Mouse (Mus musculus): ENCODE results near the gene Mgst2.

Mgst2 gene

DNA sequence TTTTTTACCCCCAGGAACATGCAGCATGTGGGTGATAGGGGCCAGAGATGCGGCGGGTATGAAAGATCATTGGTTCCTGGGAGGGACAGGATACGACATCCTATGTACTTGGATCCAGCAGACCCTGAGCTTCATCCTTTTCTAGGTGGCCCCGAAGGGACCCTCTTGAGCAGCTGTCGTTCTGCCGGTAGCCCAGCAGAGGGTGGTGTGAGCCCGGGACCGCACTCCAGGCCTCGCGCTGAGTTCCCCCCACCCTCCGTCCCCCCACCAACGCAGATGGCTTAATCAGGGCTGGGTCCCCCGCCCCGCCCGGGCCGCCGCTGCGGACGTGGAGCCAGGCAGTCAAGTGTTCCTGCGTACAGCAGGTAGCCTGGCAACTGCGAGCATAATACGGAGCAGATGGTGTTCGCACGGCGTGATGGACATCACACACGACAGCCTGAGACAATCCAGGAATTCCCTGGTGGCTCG, 41.2 kb downstream of the Mgst2 start:
- no peak for DNase-seq (ENCODE audit: low spot score)

DNA sequence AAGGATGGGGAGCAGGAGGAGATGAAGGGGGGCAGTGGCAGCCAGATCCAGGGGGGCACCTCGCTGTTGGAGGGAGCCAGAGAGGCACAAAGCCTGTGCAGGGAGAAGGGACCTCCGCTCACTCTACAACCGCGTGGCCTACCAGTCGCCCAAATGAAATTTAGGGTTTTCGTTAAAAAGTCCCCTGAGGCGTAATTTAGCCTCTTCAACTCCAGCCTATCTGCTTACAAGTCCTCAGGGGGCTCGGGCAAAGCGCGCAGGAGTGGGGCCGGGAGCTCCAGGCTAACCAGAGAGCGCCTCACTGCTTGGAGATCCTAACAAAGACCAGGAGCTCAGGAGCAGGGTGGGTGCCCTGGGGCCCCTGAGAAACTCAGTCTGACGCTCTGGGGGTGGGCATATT, 41.8 kb downstream of the Mgst2 start:
- DNase-seq (ENCODE audit: low spot score) = no peak

DNA sequence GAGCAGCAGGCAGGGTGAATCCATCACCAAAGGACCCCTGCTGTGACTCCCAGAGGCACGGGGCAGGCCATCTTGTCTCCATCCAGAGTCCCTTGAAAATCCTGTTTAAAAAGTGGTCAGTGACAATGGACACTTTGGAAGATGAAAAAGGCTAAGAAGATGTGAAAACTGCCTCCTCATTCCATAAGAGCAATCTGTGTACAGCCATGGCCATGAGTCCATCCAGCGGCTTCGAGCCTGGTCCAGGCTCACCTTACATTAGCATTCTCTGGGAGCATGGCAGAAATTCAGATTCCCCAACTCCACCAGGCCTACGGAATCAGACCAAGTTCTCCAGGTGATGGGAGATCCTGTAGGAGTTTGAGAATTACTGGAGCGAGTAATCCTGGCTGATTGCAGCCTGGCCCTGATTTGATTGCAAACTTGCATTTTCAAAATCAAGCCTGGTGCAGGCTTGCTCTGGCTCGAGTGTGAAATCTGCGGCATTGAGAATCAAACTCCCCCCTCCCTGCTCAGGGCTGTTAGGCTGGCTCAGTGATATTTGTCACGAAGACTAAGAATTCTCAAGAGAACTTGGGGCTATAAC, 42.6 kb downstream of the Mgst2 start:
- no peak for DNase-seq (ENCODE audit: low spot score)

DNA sequence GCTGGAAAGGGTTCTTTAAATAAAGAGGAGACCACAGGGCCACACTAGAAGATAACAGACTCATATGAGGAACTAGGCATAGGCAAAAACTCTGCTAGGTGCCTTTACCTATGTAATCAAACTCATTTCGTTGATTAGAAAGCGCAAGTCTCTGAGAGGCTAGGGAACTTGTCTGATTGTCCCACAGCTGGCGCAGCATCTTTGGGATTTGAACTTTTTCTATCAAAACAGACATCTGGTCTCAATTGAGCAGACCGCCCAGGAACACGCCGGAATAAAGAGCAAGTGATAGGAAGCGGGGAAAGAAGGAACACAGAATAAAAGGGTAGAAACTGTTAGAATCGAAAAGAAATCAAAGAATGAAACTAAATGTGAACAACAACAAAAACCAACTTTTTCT, 43.3 kb downstream of the Mgst2 start:
- no peak for DNase-seq (ENCODE audit: low spot score)

DNA sequence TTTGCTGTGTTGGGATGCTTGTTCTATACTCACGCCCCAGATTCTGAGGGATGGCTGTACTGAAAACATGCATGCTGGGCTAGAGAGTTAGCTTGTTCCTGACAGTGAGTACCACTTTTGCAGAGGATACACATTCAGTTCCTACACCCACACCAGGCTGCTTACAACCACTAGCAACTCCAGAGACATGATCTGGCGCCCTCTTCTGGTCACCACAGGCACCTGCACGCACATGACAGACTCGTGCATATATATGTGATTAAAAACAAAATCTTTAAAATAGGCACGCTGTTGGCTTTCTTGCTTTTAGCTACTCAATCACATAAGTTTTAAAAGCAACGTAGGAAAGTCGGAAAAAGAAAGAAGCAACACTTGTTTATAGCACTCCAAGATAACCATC, 45.1 kb downstream of the Mgst2 start:
- DNase-seq (ENCODE audit: low spot score) = no peak

DNA sequence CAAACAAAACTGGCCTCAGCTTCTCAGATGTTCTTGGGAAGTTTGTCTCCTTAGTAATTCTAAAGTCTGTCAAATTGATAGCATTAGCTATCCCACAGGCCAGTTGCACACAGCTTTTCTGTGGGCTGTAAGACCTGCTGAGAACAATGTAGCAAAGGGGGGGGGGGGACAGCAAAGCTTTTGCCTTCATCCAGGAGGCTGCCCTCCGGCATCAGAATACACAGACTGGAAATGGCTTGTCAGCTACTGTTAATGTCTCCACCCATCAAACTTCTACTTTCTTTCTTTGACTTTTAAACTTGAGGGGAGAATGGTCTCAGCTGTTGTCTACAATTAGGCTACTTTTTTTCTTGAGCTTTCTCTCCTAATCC, 48.2 kb downstream of the Mgst2 start:
- DNase-seq (ENCODE audit: low spot score) = no peak

DNA sequence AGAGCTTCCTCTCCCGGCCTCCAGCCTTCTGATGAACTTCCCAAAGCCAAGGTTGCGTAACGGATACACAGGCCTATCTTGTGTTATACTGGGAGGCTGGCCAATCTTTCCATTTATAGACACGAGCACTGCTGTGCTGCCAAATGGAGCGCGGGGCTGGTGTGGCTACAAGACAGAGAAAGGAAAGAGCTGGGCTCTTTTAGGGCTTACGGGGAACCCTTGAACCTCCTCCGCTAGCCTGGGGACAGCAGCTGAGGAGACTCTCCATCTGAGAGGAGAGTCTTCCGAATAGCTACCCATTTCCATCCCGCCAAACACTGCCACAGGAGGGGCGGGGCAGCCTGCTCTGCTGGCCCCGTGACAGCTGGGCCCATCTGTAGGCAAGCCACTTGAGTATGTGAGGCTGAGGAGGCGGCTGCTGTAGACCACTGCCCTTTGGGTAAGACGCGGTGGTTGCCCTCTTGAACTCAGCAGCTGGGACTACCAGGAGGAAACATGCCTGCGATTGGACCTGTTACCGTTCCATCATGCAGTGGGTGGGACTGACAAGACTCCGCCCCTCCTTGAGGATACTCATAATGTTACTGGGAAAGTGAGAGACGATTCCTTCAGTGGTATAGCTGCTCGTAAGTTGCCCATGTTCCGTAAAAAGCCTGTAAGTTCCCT, 48.7 kb downstream of the Mgst2 start:
- DNase-seq (ENCODE audit: low spot score) = peak; percentile 43

DNA sequence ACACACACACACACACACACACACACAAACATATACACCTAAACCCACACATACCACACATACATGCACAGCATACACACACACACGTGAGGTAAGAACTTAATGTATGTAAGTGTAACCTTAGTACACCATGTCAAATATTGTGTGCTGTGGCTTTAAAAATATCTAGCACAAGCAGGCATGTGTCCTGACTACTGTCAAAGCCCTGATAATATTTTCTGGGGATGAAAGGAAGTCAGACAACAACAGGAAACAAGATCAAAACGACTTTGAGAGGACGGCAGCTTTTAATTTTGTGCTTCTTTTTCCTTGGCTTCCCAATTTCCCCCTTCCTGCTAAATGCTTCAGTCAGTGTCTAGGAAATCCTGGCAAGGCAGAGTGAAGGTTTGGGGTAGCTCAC, 52.2 kb downstream of the Mgst2 start:
- DNase-seq (ENCODE audit: low spot score) = no peak

DNA sequence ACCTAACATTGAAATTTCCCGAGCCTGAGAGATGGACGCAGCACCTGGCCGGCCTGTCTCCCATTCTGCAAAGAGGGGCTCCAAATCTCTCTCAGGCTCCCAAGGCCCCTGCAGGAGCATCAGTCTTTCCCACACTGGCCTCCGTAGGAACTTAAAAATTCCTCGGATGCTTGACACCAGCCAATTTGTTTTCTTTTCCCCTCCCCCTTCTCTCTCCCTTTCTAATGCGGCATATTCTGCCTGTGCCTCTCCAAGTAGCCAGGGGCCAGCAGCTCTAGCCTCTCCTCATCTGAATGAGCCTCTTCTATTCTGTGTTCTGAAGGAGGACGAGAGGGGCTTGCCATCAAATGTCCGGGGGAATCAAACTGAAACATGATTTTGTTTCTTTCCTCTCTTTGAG, 53.1 kb downstream of the Mgst2 start:
- no peak for DNase-seq (ENCODE audit: low spot score)

DNA sequence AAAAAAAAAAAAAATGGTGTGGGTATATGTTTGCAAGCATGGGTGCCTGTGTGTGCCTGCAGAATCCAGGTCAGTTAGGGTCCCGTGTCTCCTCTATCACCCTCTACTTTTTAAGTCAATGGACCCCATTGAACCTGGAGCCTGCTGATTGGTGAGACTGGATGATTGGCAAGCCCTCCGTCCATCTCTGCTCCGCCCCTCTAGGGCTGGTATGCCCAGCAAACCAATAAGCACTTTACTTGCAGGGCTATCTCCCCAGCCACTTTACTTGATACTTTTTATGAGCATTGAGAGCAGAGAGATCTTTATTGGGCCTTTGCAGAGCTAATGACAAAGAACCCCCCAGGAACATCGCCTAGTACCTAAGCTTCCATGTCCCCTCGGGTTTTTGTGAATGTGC, 54.3 kb downstream of the Mgst2 start:
- no peak for DNase-seq (ENCODE audit: low spot score)

DNA sequence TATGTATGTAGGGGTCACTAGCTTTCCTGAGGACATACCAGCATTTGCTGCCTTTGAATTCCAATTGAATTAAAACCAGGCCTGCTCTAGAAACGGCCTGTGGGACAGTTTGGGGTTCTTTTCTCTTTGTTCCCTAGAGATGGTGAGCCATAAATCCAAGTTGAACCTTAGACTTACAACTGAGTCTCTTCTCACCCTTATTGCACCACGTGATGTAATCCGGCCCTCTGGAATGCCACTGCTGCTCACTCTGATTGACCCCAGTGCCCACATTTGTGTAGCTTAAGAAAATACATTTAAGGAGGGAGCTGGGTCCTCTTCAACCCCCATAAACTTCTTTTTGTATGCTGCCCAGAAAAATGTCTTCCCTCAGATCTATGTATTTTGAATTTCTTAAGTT, 57.3 kb downstream of the Mgst2 start:
- no peak for DNase-seq (ENCODE audit: low spot score)

DNA sequence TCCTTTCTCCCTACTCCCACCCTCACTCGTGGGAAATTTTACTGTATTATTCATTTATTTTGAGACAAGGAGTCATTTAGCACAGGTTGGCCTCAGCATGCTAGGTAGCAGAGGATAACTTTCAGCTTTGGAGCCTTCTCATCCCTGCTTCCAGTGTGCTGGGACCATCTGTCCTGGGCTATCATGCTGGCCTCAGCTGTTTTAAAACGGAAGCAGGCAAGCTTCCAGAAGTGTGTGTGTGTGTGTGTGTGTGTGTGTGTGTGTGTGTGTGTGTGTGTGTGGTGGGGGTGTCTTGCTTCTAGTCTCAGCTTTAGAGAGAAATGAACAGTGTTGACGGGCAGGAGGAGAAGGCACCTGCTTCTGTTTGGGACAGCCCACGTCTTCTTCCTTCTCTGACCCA, 57.7 kb downstream of the Mgst2 start:
- no peak for DNase-seq (ENCODE audit: low spot score)

DNA sequence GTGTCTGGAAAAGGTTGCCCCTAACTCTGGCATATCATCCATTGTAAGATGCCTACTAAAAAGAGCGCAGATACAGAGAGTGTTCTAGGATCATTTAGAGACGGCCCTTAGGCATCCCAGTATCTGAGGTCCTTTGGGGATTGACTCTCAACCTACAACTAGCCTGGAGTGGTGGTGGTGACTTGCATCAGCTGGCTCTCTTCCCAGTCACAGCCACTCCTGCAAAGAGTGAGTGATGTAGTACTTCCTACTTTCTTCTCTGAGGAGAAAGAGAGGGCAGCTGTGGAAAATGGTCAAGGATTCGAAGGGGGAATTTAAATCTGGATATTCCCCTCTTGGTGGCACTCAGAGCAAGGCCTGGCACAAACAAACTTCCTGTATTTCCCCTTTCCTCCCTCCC, 59.2 kb downstream of the Mgst2 start:
- no peak for DNase-seq (ENCODE audit: low spot score)

DNA sequence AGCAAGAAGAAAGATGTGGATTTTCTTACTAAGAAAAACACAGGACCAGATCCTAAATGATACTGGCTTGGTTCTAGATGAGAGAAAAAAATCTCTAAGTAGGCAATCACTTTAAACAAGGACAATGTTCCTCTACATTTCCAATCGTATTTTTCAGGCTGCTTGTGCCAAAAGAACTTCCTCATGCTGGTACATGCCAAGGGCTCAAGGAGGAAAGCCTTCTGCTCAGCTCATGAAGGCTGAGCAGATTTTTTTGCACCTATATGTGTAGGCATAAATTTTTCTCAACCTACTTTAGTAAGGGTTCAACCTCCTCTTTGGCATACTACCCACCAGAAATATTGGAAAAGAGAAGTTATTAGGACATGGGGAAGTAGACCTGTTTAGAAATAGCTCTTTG, 59.8 kb downstream of the Mgst2 start:
- DNase-seq (ENCODE audit: low spot score) = no peak

DNA sequence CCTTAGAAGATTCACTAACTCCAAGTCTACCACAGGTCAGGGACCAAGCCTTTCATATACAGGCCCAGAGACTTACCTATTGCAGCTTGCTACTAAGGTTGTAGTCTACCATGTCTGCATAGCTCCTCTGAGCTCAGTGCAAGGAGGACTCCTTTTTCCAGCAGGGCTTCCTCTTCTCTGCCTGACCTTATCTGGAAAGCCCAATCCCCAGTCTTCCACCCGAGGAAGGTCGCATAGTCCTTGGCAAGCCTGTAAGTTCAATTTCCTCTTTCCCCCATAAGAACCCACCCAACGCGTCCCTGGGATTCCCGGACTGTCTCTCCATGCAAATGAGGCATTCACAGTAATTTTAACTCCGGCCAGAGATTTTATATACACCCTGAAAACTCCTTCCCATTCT, 66.1 kb downstream of the Mgst2 start:
- no peak for DNase-seq (ENCODE audit: low spot score)

DNA sequence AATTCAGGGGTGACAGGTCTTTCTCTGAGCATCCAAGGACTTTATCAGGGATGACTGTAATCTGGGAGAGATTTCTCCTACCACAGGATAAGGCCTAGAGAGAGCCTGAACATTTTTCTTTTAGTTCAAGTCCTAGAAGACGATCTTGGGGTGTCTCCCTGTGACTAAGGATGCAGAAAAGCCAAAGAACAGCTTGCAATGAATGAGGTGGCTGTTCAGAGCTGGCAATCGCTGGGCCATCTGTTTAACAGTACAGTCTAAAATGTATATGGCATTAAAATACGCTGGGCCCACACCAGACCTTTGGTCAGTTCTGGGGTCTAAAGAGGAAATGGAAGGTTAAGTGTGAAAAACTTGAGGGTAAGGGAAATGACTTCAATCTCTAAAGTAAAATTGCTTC, 67.3 kb downstream of the Mgst2 start:
- DNase-seq (ENCODE audit: low spot score) = no peak

DNA sequence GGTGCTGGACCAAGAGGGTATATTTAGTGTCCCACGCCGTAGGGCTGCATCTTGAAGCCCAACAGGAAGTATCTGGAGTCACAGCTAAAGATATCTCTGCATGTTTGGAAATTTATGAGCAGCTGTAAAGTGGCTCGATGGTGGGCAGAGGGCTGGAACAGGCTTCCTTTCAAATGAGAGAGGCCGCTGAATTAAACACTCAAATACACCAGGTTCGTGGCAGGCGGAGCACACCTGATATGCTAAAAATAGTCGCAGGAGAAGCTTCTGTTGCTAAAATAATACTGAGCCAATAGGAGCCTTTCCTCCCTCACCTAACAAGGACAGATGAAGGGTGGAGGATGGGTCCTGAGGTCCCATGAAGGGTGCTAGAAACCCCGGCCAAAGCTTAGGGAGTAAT, 67.8 kb downstream of the Mgst2 start:
- DNase-seq (ENCODE audit: low spot score) = no peak

DNA sequence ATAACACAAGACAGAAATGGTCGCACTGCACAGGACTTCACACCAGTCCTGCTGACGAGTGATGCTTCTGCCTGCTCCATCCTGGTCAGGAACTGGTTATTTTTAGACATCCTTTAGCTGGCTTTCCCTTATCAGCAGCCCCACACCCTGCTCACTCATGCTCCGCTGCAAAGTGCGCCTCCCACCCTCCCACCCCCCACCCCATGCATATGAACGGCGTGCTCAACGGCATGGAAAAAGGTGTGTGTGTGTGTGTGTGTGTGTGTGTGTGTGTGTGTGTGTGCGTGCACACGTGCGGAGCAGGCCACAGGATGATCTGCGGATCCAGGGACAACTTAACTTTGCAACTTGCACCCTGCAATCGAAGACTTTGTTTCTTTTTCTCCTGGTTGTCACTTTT, 68.3 kb downstream of the Mgst2 start:
- no peak for DNase-seq (ENCODE audit: low spot score)

DNA sequence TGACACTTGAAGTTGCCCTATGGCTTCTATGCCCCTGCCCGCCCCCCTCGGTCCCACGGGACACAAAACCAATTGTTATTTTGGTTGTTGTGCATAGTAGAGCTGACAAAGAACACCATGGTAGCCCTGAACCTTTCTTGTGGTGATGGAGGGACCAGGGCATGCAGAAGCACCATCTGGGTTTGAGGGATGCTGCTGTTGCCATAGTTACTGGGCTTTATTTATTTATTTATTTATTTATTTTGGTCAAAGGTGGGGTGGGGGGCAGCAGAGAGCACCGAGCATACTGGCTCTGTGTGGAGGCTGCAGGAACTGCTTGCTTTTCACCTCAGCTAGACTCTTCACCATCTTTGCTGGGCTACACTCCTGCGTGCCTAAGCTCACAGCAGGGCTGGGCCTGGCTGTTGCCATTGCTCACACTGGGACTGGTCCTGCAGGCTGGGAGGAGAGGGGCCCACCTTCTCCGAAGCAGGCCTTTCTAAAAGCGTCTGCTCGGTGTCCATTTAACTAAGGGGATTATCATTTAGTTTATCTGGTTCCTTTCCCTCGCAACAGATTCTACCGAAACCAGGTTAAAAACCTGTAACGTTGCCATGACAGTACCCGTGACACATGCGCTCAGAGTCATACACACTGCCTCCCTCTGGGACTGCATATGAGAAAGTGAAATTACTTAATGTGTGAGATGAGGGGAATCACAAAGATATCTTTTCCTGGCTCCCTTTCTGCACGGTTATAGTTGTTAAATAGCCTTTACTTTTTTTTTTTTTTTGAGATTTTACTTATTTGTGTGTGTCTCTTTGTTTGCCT, 69.2 kb downstream of the Mgst2 start:
- no peak for DNase-seq (ENCODE audit: low spot score)

DNA sequence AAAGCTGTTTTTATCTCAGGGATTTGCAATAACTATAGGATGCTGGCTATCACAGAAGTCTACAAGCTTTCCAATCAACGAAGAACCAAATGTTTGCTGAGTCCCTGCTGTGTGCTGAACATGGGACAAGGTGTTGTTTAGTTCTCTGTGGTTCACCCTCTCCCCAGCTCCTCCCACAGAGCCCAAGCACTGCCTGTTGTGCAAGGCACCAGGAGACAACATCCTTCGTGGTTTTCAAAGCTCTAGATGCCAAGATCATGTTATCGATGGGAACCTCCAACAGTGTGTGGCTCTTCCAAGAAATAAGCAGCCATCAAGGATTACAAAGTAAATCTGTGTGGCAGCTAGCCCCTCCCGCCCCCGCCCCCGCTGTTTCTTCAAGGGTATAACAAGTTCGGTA, 70.5 kb downstream of the Mgst2 start:
- no peak for DNase-seq (ENCODE audit: low spot score)

DNA sequence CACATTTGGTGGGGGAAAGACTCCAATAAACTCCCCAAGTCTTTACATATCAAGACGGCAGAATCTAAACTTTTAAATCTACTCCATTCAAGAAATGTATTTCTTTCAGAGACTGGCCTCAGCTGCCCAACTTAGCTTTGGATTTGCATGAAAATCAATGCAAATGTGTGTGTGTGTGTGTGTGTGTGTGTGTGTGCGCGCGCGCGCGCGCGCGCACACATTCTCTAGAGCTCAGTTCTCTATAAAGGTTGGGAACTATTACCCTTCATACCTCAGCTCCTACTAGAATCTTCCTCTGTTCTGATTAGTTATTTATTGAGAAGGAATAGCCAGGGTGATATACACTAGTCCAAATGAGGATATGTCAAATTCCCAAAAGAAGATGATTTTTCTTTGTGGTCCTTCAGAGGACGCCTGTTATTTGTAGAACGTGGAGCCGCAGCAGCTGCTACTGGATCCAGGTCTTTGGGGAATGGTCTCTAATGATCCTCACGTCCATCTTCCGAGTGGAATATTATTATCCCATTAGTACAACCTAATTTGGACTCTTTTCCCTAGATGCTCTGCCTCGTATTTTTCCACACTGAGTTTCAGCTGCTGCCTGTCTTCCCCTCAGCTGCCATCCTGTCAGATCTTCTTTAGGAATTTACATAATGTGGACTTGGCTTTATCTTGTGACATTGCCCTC, 71.9 kb downstream of the Mgst2 start:
- no peak for DNase-seq (ENCODE audit: low spot score)

Data from urinary bladder, postnatal 10 days (tissue).